Mouse (Mus musculus): ENCODE measurements around the gene Sema5a.

GRCm38 (mm10) chr15:32637879-32638278 is 393.3 kb downstream of the Sema5a start:
- TF ChIP-seq TBP (conservative IDR thresholded peaks at IDR 0.05; ENCODE audit: low read depth, low read length) (no peak), CTCF (conservative IDR thresholded peaks at IDR 0.05 in 1 of 2, IDR thresholded peaks at IDR 0.05 in 1 of 2; ENCODE audit: low read depth in 2 of 2, low read length in 2 of 2) (no peak), BHLHE40 (IDR thresholded peaks at IDR 0.05; ENCODE audit: low read depth, low read length) (no peak), POLR2AphosphoS2 (IDR thresholded peaks at IDR 0.05; ENCODE audit: low read depth, low read length) (no peak), USF1 (IDR thresholded peaks at IDR 0.05; ENCODE audit: low read depth, low read length) (no peak), MAFK (IDR thresholded peaks at IDR 0.05; ENCODE audit: insufficient replicate concordance, low read length) (no peak)

All from CH12.LX (cell line).